Mouse (Mus musculus): ENCODE measurements around the gene Sort1.

Gene Sort1

DNA sequence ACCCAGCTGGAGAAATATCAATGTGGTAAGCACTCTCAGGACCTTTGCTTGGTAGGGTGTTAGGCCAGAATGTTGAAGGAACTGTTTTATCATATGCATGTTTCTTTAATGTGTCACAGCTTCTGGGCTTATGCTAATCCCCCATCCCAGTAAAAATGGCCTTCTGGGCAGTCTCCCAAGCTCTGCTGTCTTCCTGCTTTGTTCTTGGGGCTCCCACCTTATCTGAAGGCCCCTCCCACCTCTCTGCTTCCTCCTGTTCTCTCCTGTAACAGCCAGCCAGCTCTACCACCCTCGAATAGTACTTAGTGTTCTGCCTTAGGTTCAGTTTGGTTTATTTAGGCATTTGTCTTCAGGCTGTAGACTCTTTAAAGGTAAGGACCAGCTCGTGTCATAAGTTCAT is 10.5 kb downstream of the Sort1 start:
- in situ Hi-C loops (cut with MboI; ENCODE audit: unreplicated experiment in 2 of 2), result no loop called here

DNA sequence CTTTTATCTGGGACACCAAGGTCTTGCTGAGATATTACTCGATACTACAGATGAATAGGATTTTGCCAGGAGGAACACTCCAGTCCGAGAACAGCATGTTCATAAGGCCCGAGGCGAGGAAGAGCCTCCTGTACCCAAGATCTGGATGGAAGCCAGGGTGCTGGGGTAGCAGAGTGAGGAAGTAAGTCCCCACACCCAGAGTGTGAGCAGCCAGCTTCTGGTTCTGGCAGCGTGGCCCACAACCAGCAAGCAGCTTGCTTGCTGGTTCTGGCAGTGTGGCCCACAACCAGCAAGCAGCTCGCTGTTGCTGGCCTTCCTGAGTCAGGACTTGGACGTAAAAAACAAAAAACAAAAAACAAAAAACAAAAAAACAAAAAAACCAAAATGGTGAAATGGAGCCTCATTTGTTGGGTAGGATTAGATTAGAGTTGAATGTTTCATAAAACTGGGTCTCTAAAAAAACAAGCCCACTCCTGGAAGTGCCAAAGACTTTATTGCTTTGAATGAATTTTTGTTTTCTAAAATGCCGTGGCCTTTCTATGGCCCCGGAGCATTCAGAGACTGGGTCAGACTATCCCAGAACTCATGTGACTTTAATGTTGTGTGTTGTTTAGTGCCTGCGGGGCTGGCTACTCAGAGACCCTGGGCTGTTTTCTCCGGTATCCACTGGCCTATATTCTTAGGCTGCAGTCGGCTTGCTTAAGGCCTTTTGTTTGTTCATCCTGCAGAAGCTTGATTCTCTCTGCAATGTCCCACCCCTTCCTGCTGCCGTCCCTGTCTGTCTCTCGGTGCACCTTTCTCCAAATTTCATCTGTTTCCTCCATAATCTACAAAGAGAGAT is 11.7 kb downstream of the Sort1 start:
- in situ Hi-C loops (cut with MboI; ENCODE audit: unreplicated experiment in 2 of 2), result no loop called here

GRCm38 (mm10) chr3:108296220-108297049 is 12.6 kb downstream of the Sort1 start:
- in situ Hi-C loops (cut with MboI; ENCODE audit: unreplicated experiment in 2 of 2), result no loop called here

DNA sequence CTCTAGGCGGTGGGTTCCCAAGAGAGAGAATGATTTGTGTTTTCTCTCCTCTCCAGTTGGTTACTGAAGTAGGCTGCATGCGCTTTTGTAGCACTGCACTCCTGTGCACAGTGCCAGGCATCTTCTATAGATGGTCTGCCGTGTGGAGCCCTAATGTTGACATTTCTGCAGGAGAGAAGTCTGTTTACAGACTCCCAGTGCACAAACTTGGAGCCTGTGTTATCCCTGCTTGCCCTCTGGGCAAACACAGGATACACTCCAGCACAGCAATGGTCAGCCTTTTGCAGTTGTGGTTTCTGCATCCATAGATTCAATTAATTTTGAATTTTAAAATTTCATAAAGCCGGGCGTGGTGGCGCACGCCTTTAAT is 13.2 kb downstream of the Sort1 start:
- in situ Hi-C loops (cut with MboI; ENCODE audit: unreplicated experiment in 2 of 2), result no loop called here

- in situ Hi-C loops (cut with MboI; ENCODE audit: unreplicated experiment in 2 of 2), result no loop called here
Measured at GRCm38 (mm10) chr3:108297603-108298553, 14.0 kb downstream of the Sort1 start.

DNA sequence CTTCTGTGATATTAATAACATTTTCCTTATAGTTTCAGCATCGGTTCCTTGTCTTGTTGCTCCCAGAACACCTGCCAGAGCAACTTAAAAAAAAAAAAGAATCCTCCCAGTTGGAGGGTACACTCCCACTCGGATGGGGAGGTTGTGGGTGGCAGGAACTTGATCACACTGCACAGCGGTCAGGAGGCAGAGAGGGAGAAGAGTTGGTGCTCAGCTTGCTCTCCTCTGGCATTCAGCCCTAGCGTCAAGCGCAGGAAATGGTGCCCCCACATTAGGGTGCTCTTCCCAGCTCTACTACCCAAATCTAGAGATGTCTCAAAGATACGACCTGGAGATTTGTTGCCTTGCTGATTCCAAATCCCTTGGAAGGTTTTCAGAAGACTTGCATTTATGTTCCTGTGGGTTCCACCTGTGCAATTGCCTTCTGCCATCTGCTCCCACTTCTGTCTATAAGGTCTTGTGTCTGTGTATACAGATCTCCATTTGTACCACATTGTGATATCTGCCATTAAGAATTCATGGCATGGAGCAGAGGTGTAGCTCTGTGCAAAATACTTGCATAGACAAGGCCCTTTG is 16.7 kb downstream of the Sort1 start:
- in situ Hi-C loops (cut with MboI; ENCODE audit: unreplicated experiment in 2 of 2), result no loop called here

- in situ Hi-C loops (cut with MboI; ENCODE audit: unreplicated experiment in 2 of 2), result no loop called here
Measured at GRCm38 (mm10) chr3:108303683-108304082, 19.8 kb downstream of the Sort1 start.

GRCm38 (mm10) chr3:108304747-108305146 is 20.9 kb downstream of the Sort1 start:
- in situ Hi-C loops (cut with MboI; ENCODE audit: unreplicated experiment in 2 of 2), result no loop called here

DNA sequence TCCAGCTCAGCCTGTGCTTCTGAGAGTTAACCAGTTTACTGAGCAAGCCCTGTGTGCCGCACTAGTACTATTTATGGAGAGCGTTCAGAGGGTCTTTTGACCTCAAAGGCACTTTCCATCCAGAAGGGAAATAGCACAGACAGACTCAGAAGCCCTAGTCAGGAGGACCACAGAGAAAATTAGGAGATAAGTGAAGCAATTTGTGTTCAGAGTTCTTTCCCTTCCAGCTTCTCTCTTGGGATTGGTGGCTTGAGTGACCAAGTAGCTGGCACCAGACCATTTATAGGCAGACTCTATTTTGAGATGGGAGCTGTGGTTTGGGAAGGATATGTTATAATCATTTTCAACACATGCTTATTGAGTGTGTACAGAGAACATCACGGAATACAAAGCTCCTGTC is 22.5 kb downstream of the Sort1 start:
- in situ Hi-C loops (cut with MboI; ENCODE audit: unreplicated experiment in 2 of 2), result no loop called here

DNA sequence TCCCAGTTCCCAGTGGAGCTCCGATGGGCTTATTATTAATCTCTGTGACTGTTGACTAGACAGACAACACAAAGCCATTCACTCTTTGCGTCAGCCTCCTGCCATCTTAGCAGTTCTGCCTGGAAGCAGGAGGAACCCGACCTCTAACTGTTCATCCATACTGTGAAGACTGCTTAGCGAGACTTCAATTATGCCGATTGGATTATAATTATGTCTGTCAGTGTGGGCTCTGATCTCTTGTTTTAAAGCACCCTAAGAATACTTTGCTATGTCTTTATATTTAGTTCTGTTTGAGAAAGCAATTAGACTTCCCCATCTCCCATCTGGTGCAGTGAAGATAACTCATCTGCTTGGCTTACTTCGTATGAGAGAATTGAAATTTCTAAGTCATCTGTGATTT is 23.6 kb downstream of the Sort1 start:
- in situ Hi-C loops (cut with MboI; ENCODE audit: unreplicated experiment in 2 of 2), result no loop called here

DNA sequence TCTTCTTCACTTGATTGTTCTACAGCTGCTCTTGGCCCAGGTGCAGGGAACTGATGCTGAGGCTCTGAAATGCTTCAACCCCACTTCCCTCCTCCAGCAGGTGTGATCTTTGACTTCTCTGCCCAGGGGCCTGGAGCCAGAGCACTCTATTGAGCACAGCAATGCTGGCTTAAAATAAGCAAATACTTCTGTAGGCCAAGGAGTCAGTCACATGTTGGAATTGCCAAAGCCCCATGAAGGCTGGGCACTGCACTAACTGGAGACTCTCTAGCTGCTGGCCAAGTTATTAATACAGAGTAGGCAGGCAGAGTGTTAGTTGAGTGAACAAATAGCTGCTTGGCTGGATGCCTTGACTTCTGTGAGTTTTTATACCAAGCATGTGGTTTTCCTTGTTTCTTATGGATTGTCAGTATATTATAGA is 27.0 kb downstream of the Sort1 start:
- in situ Hi-C loops (cut with MboI; ENCODE audit: unreplicated experiment in 2 of 2), result no loop called here

DNA sequence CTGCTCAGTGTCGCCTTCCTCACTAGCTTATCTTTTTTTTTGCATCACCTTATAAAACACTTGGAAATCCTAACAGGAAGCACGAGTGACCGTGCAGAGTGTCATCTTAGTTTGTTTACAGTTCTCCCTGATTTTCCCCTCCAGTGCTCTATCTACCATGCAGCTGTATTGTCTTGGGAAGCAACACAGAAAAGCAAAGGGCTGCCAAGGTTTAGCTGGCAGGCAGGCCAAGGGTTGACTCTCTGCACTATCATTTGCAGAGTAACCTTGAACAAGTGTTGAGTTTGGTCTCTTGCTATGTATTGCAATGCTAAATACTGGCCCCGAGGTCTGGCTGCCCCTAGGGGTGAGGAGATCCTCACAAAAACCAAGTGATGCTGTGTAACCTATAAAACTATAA is 27.8 kb downstream of the Sort1 start:
- in situ Hi-C loops (cut with MboI; ENCODE audit: unreplicated experiment in 2 of 2), result no loop called here

- in situ Hi-C loops (cut with MboI; ENCODE audit: unreplicated experiment in 2 of 2), result no loop called here
Measured at GRCm38 (mm10) chr3:108312414-108312813, 28.5 kb downstream of the Sort1 start.

GRCm38 (mm10) chr3:108313138-108313537 is 29.3 kb downstream of the Sort1 start:
- in situ Hi-C loops (cut with MboI; ENCODE audit: unreplicated experiment in 2 of 2), result no loop called here

DNA sequence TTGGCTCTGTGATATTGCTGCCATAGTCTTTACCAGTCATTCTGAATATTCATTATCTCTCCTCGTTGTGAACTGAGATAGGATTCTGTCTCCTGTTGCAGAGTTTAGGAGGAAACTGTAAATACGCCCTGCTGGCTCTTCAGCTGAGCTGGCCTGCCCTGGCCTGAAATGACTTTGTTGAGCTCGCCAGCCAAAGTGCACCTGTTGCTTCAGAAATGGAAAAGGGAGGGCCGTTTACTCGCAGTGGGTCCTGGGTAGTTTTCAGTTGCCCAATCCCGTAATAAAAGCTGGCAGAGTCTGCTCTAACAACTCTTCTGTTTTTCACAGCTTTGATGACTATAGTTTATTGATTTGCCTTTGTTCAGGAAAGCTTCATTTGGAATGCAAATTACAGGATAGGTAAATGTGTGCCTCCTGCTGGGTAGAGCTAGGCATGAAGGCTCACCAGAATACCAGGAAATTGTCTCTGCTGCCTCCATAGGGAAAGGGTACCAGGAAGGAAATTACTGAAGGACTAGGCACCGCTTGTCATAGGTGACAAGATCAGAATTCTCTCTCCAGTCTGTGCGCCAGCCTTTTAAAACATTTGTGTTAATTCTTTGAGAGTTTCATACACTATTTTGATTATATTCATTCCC is 30.3 kb downstream of the Sort1 start:
- in situ Hi-C loops (cut with MboI; ENCODE audit: unreplicated experiment in 2 of 2), result no loop called here

DNA sequence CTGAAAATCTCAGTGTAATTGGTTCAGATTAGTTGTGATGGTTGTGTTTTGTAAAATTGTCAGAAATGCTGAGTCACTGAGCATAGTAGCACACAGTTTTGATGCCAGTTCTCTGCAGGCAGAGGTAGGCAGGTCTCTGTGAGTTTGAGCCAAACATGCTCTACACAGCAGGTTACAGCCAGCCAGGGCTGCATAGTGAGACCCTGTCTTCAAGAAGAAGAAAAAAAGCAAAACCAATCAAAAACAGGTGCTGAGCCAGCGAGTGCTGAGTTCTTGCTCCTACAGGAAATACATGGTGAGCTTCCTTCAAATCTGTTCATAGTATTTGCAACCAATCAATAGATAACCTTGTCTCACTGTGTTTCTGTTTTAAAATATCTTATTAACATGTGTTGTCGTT is 34.6 kb downstream of the Sort1 start:
- in situ Hi-C loops (cut with MboI; ENCODE audit: unreplicated experiment in 2 of 2), result no loop called here

DNA sequence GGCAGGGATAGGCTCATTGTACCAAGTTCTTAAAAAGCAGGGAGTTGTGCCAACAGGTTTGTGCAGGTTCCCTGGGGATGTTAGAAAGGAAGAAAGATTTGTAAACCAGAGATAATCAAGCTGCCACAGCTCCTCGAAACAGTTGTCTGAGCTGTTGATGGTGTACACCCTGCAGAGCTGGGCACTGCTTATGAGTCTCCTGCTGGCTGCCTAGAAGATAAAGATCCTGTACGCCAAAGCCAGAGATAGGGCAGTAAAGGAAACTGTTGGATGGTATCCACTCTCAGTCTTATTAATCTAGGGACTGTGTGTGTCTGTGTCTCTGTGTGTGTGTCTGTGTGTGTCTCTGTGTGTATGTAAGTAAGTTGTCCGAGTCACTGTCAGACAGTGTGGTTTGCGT is 37.8 kb downstream of the Sort1 start:
- in situ Hi-C loops (cut with MboI; ENCODE audit: unreplicated experiment in 2 of 2), result no loop called here

- in situ Hi-C loops (cut with MboI; ENCODE audit: unreplicated experiment in 2 of 2), result no loop called here
Measured at GRCm38 (mm10) chr3:108322136-108322535, 38.3 kb downstream of the Sort1 start.

- in situ Hi-C loops (cut with MboI; ENCODE audit: unreplicated experiment in 2 of 2), result no loop called here
Measured at GRCm38 (mm10) chr3:108322962-108323361, 39.1 kb downstream of the Sort1 start.

DNA sequence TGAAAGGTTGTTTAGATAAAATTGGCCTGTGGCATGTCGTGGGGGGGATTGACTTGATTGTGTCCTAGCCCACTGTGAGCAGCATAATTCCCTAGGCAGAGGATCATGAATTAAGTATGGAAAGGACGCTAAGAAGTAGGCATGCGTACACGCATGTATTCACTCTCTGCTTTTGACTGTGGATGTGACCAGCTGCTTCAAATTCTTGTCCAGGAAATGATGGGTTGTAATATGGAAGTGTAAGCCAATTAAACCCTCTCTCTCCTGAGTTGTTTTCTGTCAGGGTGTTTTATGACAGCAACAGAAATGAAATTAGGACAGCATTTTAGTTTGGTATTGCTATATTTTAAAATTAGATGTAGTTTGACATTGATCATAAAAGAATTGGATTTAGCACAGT is 41.0 kb downstream of the Sort1 start:
- in situ Hi-C loops (cut with MboI; ENCODE audit: unreplicated experiment in 2 of 2), result no loop called here

All from v-Abl transformed pro-B cells (cell line).